Mouse (Mus musculus) embryonic stem cell, embryonic (primary cell): ENCODE data around the gene Slit2.

Source experiments
- CTCF ChIA-PET, 4 experiments: fragments of 300-600 bp in 2 of 4; fragments of 350-600 bp in 2 of 4; sonication (Branson Sonifier 250); formaldehyde crosslinking; loops; one replicate each; lab custom pipeline; 2022; ENCODE audit warnings: inconsistent platforms in 2 of 4; lab: Charles Lee
- POLR2A ChIA-PET, 4 experiments: fragments of 300-600 bp in 2 of 4; fragments of 350-600 bp in 2 of 4; sonication (Branson Sonifier 250); formaldehyde crosslinking; loops; one replicate each; lab custom pipeline; 2022; ENCODE audit warnings: antibody characterized with exemption in 4 of 4, inconsistent platforms in 1 of 4; lab: Charles Lee

Slit2 gene

GRCm38 (mm10) chr5:48034875-48035274 is 51.9 kb downstream of the Slit2 start:
- CTCF ChIA-PET, result no interaction called here
- POLR2A ChIA-PET, result no interaction called here

DNA sequence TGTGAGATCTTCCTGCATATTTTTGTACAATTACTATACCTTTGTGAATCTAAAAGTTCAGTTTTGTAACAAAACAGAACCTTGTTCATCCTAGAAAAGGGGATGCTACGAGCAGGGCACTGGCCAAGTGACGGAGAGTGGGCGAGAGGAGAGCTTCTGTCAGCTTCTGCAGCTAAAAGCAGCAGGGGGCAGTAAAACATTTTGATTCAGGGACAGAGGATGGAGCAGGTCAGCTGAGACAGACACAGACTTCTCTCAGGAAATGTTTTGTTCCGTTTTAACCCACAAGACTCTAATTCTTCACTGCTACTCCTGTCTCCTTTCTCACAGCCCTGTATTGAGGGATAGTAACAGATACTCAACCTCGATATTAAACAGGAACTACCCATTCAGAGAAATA is 55.1 kb downstream of the Slit2 start:
- ChIA-PET POLR2A (no interaction called here), CTCF (interaction anchor here in 1 of 4 experiments (0.8 kb wide), 1 partner anchor 98 kb away, joined by 3 read pairs; no protein-coding TSS in a partner anchor)

DNA sequence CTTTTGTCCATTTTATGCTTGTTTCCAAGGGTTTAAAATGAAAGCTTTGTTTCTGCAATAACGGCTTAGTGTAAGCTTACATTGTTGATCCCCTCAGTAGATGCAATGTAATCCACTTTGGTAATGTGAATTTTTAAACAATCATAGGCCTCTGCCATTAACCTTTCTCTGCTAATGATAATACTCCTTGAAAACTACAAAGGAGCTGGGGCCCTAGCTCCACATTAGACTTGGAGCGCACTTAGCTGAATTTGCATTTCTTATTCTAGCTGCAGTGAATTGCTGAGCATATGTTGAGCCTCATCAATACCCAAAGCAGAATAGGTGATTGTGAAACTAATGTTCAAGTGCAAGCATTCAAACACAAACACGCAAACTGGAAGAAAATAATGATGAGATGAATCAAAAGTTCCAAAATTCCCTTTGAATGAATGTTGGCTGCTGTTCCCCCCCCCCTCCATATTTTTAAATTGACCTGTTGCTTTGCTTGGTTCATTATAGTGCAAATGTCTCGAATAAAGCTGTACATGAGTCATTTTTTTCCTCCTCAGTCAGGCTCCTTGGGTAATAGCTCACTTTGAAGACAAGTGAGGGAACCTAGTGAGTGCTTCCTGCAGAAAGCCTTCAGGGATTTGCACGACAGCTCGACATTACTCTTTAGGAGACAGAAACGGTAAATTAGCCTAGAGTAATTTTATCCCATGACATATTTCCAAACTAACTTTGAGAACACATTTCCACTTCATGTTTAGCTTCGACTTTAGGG is 66.2 kb downstream of the Slit2 start:
- POLR2A ChIA-PET, result no interaction called here
- CTCF ChIA-PET, result no interaction called here

DNA sequence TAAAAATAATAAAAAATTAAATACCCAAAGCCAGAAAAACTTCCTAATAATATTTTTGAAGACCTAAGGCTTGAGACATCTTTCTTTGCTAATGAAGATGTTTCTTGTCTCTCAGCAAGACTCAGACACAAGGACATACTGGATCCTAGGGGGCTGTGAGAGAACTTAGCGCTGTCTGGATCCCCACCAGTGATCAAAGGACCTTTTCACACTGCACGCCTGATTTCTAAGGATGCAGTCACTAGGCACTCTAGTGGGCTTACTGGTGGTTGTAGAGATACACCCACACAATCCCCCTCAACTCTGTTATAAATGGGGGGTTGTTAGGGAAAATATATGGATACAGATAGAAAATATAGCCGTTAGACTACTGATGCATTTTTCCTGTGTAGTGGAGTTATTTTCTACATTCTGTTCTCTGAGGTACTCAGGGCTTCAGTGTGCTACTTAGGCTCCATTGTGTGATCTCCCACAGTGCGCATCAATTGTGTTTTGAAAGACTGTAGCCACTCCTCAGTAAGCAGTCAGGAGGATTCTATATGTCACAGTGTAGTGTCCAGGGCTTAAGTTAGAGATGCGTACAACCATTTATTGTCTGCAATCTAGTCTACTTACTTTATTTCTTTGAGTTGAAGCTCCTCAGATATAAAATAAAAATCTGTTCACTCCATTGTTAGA is 67.8 kb downstream of the Slit2 start:
- ChIA-PET POLR2A (no interaction called here), CTCF (no interaction called here)

- ChIA-PET POLR2A (no interaction called here), CTCF (no interaction called here)
These were observed 75.7 kb downstream of the Slit2 start for GRCm38 (mm10) chr5:48058612-48059011.

DNA sequence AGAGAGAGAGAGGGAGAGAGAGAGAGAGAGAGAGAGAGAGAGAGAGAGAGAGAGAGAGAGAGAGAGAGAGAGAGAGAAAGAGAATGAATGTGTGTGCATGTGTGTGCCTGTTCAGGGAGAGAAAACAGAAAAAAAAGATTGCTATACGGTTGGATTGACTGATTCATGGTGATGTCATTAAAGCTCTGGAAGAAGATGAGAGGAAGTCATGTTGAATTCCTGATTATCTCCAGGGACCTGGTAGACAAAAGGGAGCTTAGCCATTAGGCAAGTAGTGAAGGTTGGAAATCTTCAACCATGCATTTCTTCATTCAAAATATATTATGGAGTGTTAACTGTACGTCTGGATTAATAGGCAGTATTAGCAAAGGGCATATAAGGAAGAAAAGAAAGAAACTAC is 77.8 kb downstream of the Slit2 start:
- ChIA-PET CTCF (no interaction called here), POLR2A (interaction anchor here in 1 of 4 experiments (0.6 kb wide), 1 partner anchor 22 kb away, joined by 5 read pairs; no protein-coding TSS in a partner anchor)

GRCm38 (mm10) chr5:48078730-48079129 is 95.8 kb downstream of the Slit2 start:
- CTCF ChIA-PET, result no interaction called here
- POLR2A ChIA-PET, result no interaction called here

GRCm38 (mm10) chr5:48081223-48081881 is 98.4 kb downstream of the Slit2 start:
- ChIA-PET CTCF (no interaction called here), POLR2A (no interaction called here)

DNA sequence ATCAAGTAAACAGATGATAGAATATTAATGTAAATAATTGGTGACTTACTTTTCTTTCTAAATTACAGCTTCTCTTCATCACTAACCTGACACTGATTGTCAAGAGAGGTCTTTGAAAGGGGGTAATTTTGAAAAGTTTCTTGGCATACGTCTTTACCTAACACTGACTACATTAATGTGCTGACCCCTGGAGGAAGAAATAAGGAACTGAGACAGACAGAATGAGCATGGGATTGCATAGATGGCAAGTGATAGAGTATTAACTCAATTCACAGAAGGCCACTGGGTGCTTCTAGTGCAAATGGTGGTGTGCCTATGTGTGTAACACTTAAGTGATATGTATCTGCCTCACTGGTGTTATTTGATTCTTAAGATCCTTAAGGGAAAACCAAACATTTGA is 130.5 kb downstream of the Slit2 start:
- CTCF ChIA-PET, result interaction anchor here in 1 of 4 experiments (0.6 kb wide), 1 partner anchor 61 kb away, joined by 4 read pairs; no protein-coding TSS in a partner anchor
- POLR2A ChIA-PET, result interaction anchor here in 1 of 4 experiments (0.6 kb wide), 1 partner anchor 93 kb away, joined by 4 read pairs; no protein-coding TSS in a partner anchor

DNA sequence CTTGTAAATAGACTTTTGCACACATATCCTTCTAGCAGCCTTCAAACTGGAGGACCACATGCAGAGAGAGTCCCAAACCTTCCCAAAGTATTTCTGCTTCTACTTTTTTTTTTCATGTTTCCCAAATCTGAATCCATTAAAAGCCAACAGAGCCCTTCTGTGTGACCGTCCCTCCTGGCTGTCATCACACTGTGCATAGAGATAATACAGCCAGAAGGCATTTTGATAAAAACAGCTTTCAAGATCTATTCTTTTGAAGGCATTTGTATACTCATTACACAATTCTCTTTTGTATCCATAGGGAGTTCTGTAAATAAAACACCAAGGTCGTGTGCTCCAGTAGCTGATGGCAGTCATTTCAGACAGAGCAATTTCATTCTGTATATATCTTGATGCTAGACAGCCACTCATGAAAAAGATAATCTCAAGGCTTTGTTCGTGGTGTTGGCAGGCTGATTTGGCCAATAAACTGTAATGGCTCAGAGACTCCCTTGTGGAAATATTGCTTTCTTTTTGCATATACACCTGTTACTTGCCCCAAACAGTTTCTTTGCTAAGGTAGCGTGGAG is 132.1 kb downstream of the Slit2 start:
- POLR2A ChIA-PET, result no interaction called here
- CTCF ChIA-PET, result no interaction called here

- ChIA-PET CTCF (no interaction called here), POLR2A (no interaction called here)
These were observed 139.7 kb downstream of the Slit2 start for GRCm38 (mm10) chr5:48122651-48123050.

DNA sequence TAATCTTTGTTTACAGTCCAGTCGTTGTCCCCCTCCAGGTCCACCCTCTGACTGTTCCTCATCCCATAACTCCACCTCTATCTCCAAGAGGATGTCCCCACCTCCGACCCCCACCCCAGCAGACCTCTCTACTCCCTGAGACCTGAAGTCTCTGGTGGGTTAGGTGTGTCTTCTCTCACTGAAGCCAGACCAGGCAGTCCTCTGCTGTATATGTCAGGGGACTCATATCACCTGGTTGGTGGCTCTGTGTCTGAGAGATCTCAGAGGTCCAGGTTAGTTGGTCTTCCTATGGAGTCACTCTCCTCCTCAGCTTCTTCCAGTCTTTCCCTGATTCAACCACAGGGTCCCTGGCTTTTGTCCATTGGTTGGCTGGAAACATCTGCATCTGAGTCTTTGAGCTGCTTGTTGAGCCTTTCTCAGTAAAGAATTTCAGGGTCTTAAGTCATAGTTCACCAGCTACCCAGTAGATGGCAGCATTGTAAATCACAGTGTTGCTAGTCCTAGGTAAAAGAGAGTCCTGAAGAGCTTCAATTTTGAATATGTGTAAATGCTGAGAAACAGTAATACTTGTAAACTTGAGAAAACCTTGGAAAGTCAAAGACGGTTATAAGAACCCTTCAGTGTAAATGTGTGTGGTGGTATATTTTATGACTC is 143.0 kb downstream of the Slit2 start:
- ChIA-PET POLR2A (interaction anchor here in 1 of 4 experiments (0.8 kb wide), 1 partner anchor 127 kb away, joined by 3 read pairs; no protein-coding TSS in a partner anchor), CTCF (interaction anchor here in 3 of 4 experiments (0.6 to 1.3 kb wide), 5 partner anchors 10 to 220 kb away, joined by 3 to 8 read pairs (median 3); no protein-coding TSS in a partner anchor)

DNA sequence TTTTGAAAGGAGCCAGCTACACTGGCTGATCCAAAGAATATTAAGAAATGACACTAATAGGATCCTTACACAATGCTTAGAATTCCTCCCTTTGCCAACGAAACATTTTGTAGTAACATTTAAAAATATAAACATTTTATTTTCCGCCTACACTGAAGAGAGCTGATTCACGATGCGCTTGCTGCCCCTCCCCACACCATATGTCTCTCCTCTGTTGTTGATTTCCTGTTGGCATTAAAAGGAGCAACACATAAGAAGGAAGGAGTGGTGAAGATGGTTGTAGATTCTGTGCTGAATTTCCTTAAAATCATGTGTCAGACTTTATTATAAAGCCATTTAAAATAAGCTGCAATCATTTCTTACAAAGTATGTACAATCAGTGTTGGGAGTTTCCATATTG is 147.0 kb downstream of the Slit2 start:
- POLR2A ChIA-PET, result interaction anchor here in 1 of 4 experiments (0.6 kb wide), 1 partner anchor 31 kb away, joined by 3 read pairs; no protein-coding TSS in a partner anchor

DNA sequence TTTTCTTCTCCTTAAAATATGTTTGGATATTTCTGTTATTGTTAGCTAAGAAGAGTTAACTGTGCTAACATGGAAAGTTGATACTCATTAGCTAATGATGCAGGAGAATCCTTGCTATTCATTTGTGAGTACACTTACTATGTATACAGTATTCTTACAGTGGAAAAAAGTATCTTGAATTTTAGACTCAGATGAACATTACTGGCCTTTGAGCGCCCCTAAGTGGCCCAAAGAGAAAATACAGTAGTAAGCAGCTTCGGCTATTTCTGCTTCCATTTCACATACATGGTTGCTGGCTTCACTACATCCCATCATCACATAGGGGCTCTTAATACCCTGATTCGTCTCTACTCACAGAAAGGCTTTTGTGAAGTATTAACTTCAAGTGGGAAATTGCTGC is 153.6 kb downstream of the Slit2 start:
- ChIA-PET CTCF (interaction anchor here (0.6 to 1.9 kb wide), 7 partner anchors 11 to 1958 kb away, joined by 3 to 8 read pairs (median 4); no protein-coding TSS in a partner anchor), POLR2A (interaction anchor here in 1 of 4 experiments (0.5 kb wide), 1 partner anchor 148 kb away, joined by 3 read pairs; no protein-coding TSS in a partner anchor)

More for the DNA sequence above, 147.0 kb downstream of the Slit2 start:
- CTCF ChIA-PET, result no interaction called here

GRCm38 (mm10) chr5:48138849-48139487 is 156.0 kb downstream of the Slit2 start:
- ChIA-PET POLR2A (no interaction called here), CTCF (interaction anchor here in 2 of 4 experiments (0.6 kb wide), 2 partner anchors 18 to 1688 kb away, joined by 3 to 6 read pairs; no protein-coding TSS in a partner anchor)

GRCm38 (mm10) chr5:48139488-48139862 is 156.5 kb downstream of the Slit2 start:
- POLR2A ChIA-PET, result no interaction called here
- CTCF ChIA-PET, result interaction anchor here in 2 of 4 experiments (0.6 kb wide), 2 partner anchors 19 to 1689 kb away, joined by 3 to 6 read pairs; no protein-coding TSS in a partner anchor

GRCm38 (mm10) chr5:48146082-48146481 is 163.1 kb downstream of the Slit2 start:
- POLR2A ChIA-PET, result no interaction called here
- CTCF ChIA-PET, result no interaction called here

GRCm38 (mm10) chr5:48160829-48161228 is 177.9 kb downstream of the Slit2 start:
- ChIA-PET POLR2A (no interaction called here), CTCF (no interaction called here)
